Mouse (Mus musculus) erythroblast, embryonic 14.5 days (primary cell): ENCODE results near the gene Glp2r. TPM values are rescaled to one million over a fixed set of nuclear protein-coding genes. Genes with fewer than 3 reads are reported as not detected.

Source experiments
- H3K27me3 ChIP-seq: 2 replicates; pipeline ENCODE4 v1.6.1; 2012; ENCODE audit warnings: inconsistent platforms; ENCODE audit not compliant: control insufficient read depth
- H3K36me3 ChIP-seq: 2 replicates; pipeline ENCODE4 v1.6.1; 2012; ENCODE audit warnings: mild to moderate bottlenecking, inconsistent platforms; ENCODE audit not compliant: control insufficient read depth
- H3K4me1 ChIP-seq: 2 replicates; pipeline ENCODE4 v1.6.1; 2012; ENCODE audit warnings: inconsistent platforms; ENCODE audit not compliant: control insufficient read depth
- H3K4me3 ChIP-seq: replicated peaks from 2 replicates; pipeline ENCODE3; 2012; ENCODE audit warnings: moderate library complexity, mild to moderate bottlenecking, inconsistent platforms
- H3K9me3 ChIP-seq: 2 replicates; pipeline ENCODE4 v1.6.1; 2012; ENCODE audit warnings: low read length, inconsistent platforms, mixed read lengths; ENCODE audit not compliant: control insufficient read depth
- GATA1 ChIP-seq: IDR thresholded peaks from 2 replicates; pipeline ENCODE4 v1.6.1; 2012; ENCODE audit warnings: low read length, inconsistent platforms, mixed read lengths
- TAL1 ChIP-seq: IDR thresholded peaks from 3 replicates; pipeline ENCODE4 v1.6.1; 2012; ENCODE audit warnings: low read length, inconsistent platforms, mixed read lengths
- polyA plus RNA-seq: library from polyadenylated mRNA; stranded (reverse); fragments of >175 nt; gene quantifications from 2 replicates; pipeline ENCODE4 v1.2.3, GENCODE M21; 2012

Glp2r gene
- not detected in 2 replicates for polyA plus RNA-seq

DNA sequence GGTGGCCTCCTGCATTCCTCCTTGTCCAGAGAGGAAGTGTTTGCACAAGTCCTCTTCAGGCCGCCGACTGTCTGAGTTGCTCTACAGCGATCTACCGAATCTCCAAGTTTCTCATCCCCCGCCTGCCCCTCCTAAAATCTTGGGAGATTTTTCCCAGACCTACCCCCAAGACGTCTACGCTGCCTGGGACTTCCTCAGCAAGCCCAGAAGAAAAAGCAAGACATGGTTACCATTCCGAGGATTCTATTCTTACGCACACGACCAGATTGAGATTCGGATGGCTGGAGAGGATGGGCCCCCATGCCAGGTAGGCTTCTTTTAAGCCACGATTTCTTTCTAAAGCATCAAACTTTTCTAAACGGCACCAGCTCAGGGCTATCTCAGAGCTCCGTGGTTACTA lies at the start of gene Glp2r:
Gene Glp2r, minus strand, starts transcription at position 101 of the 400 bp plus-strand sequence.
- Histone ChIP-seq H3K4me3 (no peak within 1 kb of the TSS), H3K4me1 (no peaks in the 10 kb centered on the region), H3K27me3 (no peaks in the 10 kb centered on the region), H3K9me3 (no peaks in the 10 kb centered on the region), H3K36me3 (no peaks in the 10 kb centered on the region)
- TF ChIP-seq TAL1: no peak
- no peak for TF ChIP-seq GATA1

DNA sequence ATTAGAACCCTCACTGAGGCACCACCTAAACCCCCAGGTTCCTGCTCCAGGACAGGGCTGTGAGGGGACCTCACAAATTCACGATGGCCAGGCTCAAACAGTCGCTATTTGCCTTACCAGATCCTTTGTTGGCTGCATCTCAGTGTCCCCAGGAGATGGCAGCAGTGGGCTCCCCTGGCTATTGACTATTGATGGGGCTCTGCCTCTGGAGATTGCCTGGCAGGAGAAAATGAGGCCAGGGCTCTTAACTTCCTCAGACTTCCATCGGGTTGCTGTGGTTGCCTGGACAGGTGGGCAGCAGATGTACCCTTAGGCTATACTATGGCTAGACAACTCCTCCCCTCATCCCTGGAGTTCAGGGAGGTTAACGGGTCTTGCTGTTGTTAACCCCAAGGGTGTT lies 49.3 kb upstream of the Glp2r start:
- H3K9me3 ChIP-seq: no peaks in the 10 kb centered on the region
- no peaks in the 10 kb centered on the region for H3K4me1 ChIP-seq
- H3K36me3 ChIP-seq: no peaks in the 10 kb centered on the region
- H3K4me3 ChIP-seq: no peak overlapping the region
- no peak for TF ChIP-seq GATA1
- TF ChIP-seq TAL1: no peak
- no peaks in the 10 kb centered on the region for H3K27me3 ChIP-seq

DNA sequence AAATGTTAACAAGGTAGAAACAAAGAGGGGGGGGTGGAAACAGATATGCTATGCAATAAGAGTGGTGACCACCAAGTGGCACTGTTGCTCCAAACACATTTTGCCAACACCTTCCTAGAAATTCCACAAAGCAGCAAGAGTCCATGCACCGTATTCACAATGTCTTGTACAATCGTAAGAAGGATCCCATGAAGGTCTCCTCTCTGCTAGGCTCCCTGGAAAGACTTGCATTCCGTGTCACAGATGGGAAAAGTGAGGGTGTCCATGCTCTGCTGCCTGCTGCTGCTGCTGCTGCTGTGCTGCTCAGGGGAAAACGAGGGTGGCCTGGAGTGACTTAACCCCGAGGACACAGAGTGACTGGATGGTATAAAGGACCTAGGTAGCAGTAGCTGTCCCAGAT lies 48.7 kb upstream of the Glp2r start:
- no peaks in the 10 kb centered on the region for H3K9me3 ChIP-seq
- H3K4me1 ChIP-seq: no peaks in the 10 kb centered on the region
- no peaks in the 10 kb centered on the region for H3K36me3 ChIP-seq
- TF ChIP-seq GATA1: no peak
- TF ChIP-seq TAL1: no peak
- no peaks in the 10 kb centered on the region for H3K27me3 ChIP-seq
- H3K4me3 ChIP-seq: no peak overlapping the region

DNA sequence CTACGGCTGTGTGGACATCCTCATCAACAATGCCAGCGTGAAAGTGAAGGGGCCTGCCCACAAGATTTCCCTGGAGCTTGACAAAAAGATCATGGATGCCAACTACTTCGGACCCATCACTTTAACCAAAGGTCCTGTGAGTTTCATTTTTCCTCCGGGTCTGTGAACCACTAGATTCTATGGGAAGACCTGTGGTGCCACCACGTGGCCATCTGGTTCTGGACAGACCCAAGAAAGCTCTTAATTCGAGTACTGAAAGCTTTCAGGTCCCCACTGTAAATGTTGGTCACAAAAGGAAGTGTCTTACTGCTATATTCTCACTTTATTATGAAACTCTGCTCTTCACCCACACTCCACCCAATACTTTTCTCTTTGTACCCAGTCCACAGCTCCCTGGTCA lies 40.6 kb upstream of the Glp2r start:
- Histone ChIP-seq H3K9me3 (no peaks in the 10 kb centered on the region), H3K27me3 (no peaks in the 10 kb centered on the region), H3K36me3 (no peaks in the 10 kb centered on the region), H3K4me3 (no peak overlapping the region), H3K4me1 (no peaks in the 10 kb centered on the region)
- TF ChIP-seq GATA1: no peak
- no peak for TF ChIP-seq TAL1

DNA sequence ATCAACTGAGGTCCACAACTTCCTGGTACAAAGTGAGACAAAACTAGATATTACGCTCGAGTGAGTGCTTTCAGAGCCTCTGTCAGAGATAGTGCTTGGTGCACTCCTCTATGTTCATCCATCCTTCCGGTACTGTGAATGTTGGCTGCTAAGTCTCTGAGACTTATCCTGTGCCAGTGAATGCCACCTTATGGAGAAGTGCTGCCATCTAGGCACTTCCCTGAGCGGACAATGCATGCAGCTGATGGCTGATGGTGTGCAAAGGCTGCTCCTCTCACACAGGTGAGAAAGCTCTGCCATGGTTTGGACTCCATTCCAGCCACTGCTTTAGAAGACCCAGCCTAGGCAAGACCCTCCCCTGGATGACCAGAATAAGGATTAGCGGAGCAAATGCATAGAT lies 37.1 kb upstream of the Glp2r start:
- no peaks in the 10 kb centered on the region for H3K4me1 ChIP-seq
- H3K36me3 ChIP-seq: no peaks in the 10 kb centered on the region
- H3K27me3 ChIP-seq: no peaks in the 10 kb centered on the region
- H3K9me3 ChIP-seq: no peaks in the 10 kb centered on the region
- TF ChIP-seq TAL1: no peak
- no peak for TF ChIP-seq GATA1
- no peak overlapping the region for H3K4me3 ChIP-seq

DNA sequence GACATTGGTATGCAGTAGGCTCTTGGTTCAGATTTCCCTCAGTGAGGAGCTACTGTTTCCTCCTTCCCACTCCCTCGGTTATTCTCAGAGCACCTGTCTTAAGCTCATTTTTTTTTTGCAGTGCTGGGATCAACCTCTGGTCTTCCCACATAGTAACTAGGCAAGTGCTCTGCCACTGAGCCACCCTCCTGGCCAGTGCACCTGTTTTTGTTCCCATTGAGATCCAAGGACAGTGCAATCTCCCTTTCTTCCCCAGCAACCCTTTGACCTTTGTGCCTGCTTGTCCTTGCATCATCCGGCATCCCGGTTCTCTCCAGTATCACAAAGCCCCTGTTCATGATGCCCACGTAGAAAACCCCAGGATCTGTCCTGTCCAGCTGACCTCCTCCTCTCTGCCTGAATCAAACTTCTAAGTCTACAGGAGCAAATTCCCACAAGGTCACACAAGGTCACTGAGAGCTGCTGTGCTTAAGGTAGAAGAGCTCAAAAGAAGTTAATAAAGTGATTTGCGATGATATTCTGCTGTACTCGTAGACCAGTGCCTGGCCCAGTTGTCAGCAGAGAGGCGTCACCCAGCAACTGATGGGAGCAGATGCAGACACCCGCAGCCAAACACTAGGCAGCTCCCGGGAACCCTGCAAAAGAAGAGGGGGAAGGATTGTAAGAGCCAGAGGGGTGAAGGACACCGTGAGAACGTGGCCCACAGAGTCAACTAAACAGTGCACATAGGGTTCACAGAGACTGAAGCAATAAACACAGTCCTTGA lies 36.1 kb upstream of the Glp2r start:
- Histone ChIP-seq H3K9me3 (no peaks in the 10 kb centered on the region), H3K4me1 (no peaks in the 10 kb centered on the region), H3K36me3 (no peaks in the 10 kb centered on the region), H3K27me3 (no peaks in the 10 kb centered on the region), H3K4me3 (no peak overlapping the region)
- TF ChIP-seq GATA1 (no peak), TAL1 (no peak)

DNA sequence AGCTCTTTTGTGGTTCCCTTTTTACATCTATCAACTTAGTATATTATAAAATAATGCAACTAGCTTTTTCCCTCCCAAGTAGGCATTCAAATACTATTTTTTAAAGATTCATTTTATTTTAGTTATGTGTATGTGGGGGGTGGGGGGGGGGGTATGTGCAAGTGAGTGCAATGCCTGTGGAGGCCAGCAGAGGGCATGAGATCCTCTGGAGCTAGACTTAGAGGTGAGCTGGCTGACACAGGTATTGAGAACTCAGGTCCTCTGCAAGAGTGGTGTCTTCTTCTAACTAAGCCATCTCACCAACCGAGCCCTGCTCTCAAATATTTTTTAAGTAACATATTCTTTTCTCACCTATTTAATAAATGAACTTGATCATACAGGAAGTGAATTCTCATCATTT lies 34.6 kb upstream of the Glp2r start:
- Histone ChIP-seq H3K4me1 (no peaks in the 10 kb centered on the region), H3K4me3 (no peak overlapping the region)

DNA sequence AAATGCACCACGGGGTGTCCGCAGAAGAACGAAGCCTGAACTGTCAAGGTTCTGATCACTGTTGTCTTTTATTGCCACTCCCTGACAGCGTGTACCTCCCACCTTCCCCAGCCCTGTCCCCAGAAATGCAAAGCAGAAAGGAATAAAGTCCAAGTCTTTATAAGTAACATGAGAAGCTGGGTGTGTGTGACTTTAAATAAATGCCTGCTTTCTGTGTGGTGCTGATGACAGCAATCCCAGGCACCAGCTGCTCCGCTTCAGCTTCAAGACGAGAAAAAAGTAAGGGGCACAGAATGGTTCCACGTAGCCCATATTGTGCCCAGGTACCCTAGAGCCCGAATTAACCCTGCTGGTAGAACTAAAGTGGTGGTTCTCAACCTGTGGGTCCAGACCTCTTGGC lies 30.2 kb upstream of the Glp2r start:
- TF ChIP-seq TAL1 (no peak), GATA1 (no peak)
- H3K27me3 ChIP-seq: no peaks in the 10 kb centered on the region
- no peaks in the 10 kb centered on the region for H3K36me3 ChIP-seq

More for the DNA sequence above, 34.6 kb upstream of the Glp2r start:
- no peaks in the 10 kb centered on the region for H3K9me3 ChIP-seq
- TF ChIP-seq TAL1 (no peak), GATA1 (no peak)
- no peaks in the 10 kb centered on the region for H3K36me3 ChIP-seq
- H3K27me3 ChIP-seq: no peaks in the 10 kb centered on the region

DNA sequence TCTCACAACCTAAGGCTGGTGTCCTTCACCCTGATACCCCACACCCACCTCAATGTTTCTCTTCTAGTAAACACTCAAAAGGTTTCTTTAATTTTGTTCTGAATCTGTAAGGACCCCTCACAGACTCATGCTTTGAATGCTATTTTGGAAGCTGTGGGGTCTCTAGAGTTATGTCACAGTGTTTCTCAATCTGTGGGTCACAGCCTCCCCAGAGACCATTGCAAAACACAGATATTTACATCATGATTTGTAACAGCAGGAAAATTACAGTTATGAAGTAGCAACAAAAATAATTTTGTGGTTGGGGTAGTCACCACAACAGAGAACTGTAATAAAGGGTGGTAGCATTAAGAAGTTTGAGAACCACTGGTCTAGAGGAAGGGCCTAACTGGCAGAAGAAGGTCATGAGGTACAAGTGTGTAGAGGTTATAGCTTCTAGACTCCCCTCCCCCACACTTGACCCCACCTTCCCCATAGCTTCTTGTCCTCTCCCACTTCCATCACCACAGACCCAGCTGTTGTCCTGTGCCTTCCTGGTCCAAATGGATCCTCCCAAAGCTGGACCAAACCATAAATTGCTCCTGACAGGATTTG lies 29.3 kb upstream of the Glp2r start:
- Histone ChIP-seq H3K9me3 (no peaks in the 10 kb centered on the region), H3K27me3 (no peaks in the 10 kb centered on the region), H3K4me3 (no peak overlapping the region), H3K36me3 (no peaks in the 10 kb centered on the region), H3K4me1 (no peaks in the 10 kb centered on the region)
- TF ChIP-seq TAL1: no peak
- TF ChIP-seq GATA1: no peak

More for the DNA sequence above, 30.2 kb upstream of the Glp2r start:
- no peaks in the 10 kb centered on the region for H3K4me1 ChIP-seq
- H3K4me3 ChIP-seq: no peak overlapping the region
- no peaks in the 10 kb centered on the region for H3K9me3 ChIP-seq
